Mouse (Mus musculus) kidney, adult 11 months (tissue): ENCODE results near the gene Orc3.

Experiments
- DNase-seq: peaks from one replicate; pipeline ENCODE4 v3.0.0; 2022

Orc3 gene

GRCm38 (mm10) chr4:34614630-34615094 is at the start of gene Orc3, which contains the start of gene Rars2:
Gene Orc3, minus strand, starts transcription at chr4:34614944.
Gene Rars2, plus strand, starts transcription at chr4:34614957.
- DNase-seq: peak; percentile 92

GRCm38 (mm10) chr4:34661927-34662326 is 47.2 kb upstream of the Orc3 start:
- no peak for DNase-seq

- no peak for DNase-seq
Measured at GRCm38 (mm10) chr4:34661514-34661913, 46.8 kb upstream of the Orc3 start.

GRCm38 (mm10) chr4:34659012-34659411 is 44.3 kb upstream of the Orc3 start:
- no peak for DNase-seq

GRCm38 (mm10) chr4:34656101-34656500 is 41.4 kb upstream of the Orc3 start:
- DNase-seq: no peak

GRCm38 (mm10) chr4:34653179-34653578 is 38.4 kb upstream of the Orc3 start:
- no peak for DNase-seq

- DNase-seq: no peak
Measured at GRCm38 (mm10) chr4:34644779-34645178, 30.0 kb upstream of the Orc3 start.

GRCm38 (mm10) chr4:34640731-34641130 is 26.0 kb upstream of the Orc3 start:
- no peak for DNase-seq

GRCm38 (mm10) chr4:34639745-34640364 is 25.1 kb upstream of the Orc3 start:
- DNase-seq: no peak

GRCm38 (mm10) chr4:34637851-34638250 is 23.1 kb upstream of the Orc3 start:
- no peak for DNase-seq

GRCm38 (mm10) chr4:34637386-34637785 is 22.6 kb upstream of the Orc3 start:
- no peak for DNase-seq

GRCm38 (mm10) chr4:34636036-34636435 is 21.3 kb upstream of the Orc3 start:
- DNase-seq: no peak

- peak; percentile 54 for DNase-seq
Measured at GRCm38 (mm10) chr4:34634129-34634528, 19.4 kb upstream of the Orc3 start.

GRCm38 (mm10) chr4:34629956-34630355 is 15.2 kb upstream of the Orc3 start:
- peak; percentile 32 for DNase-seq

GRCm38 (mm10) chr4:34626401-34626800 is 11.7 kb upstream of the Orc3 start:
- DNase-seq: no peak

- DNase-seq: no peak
Measured at GRCm38 (mm10) chr4:34625556-34625955, 10.8 kb upstream of the Orc3 start.

- peak; percentile 10 for DNase-seq
Measured at GRCm38 (mm10) chr4:34616146-34616545, 1.4 kb upstream of the Orc3 start.

- DNase-seq: peak; percentile 16
Measured at GRCm38 (mm10) chr4:34615303-34615702, 559 bp upstream of the Orc3 start.

GRCm38 (mm10) chr4:34613571-34614145 is 1.1 kb downstream of the Orc3 start:
- peak; percentile 46 for DNase-seq

GRCm38 (mm10) chr4:34606658-34607057 is 8.1 kb downstream of the Orc3 start:
- no peak for DNase-seq

GRCm38 (mm10) chr4:34603123-34603522 is 11.6 kb downstream of the Orc3 start:
- DNase-seq: no peak

- no peak for DNase-seq
Measured at GRCm38 (mm10) chr4:34584871-34585607, 29.7 kb downstream of the Orc3 start.

- DNase-seq: no peak
Measured at GRCm38 (mm10) chr4:34583427-34583826, 31.3 kb downstream of the Orc3 start.

- DNase-seq: no peak
Measured at GRCm38 (mm10) chr4:34582476-34582875, 32.3 kb downstream of the Orc3 start.
